Mouse (Mus musculus) brain, embryonic 18.5 days (tissue): ENCODE results near the gene Col19a1.

Experiments used
- DNase-seq: peaks from one replicate; pipeline ENCODE4 v3.0.0-alpha.2; 2012; ENCODE audit warnings: low read depth, low spot score

The Col19a1 gene

DNA sequence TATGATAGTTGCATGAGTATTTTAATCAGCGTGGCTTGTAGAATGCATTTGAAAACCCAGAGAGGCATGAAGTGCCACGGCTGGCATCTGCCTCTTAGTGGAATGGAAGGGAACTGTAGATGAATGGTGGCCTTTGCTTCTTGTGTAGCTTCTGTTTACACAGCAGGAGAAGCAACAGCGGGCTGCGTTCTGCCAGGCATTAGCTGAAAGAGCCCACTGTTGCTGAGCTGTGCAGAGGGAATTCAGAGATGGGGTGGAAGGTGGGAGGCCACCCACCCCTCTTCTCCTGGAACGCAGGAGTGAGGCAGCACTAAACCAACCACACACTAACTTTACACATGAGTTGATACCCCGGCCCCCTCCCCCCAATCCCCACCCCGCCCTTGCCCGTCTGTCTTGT, 356.8 kb downstream of the Col19a1 start:
- DNase-seq: no peak

GRCm38 (mm10) chr1:24229552-24229951, 357.7 kb downstream of the Col19a1 start:
- no peak for DNase-seq

GRCm38 (mm10) chr1:24226941-24227711, 360.1 kb downstream of the Col19a1 start:
- no peak for DNase-seq

DNA sequence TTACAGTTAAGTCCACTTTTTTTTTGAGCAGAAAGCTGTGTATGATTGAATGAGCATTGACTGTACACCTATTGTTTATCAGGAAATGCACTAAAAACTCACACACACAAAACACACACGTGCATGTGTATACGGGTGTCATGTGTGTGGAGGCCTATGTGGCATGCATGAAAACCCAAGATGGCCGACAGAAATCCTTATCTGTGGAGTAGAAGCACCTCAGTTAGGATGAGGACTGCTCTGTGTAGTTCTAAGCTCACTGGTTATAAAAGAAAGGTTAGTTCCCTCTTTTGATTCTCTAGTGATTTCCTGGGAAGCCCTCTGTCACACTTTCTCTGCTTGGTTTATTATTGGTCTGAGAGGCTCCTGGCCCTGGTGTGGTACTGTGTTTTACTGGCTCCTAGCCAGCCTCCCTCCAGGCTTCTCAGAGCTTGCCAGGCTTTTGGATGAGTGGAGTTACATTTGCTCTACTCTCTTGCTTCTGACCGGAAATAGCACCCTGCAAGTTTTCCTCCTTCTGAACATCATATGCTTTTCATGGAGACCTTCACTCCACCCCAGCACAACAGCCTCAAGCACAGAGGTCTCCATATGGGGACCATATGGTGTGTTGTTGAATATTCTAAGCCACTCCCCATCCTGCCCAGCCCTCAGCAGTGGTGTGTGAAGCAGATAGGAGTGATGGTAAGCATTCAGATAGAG, 361.3 kb downstream of the Col19a1 start:
- no peak for DNase-seq

- DNase-seq: no peak
Observed at GRCm38 (mm10) chr1:24222981-24223612, 364.2 kb downstream of the Col19a1 start.

DNA sequence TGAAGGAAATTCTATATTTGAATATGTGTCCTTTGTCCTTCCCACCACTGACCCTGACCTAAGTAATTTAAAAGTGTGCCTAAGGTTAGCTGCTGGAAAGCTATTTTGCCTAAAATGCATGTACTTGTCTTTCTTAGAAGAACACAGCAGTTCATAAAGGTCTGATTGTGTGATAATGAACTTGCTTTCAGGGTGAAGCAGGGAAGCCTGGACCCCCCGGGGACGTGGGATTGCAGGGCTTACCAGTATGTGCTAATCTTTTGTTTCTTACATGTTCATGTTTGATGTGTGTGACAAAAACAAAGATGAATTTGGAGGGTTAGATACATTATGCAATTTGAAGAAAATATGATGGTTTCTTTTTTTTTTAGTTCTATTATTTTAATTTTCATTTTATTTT, 365.0 kb downstream of the Col19a1 start:
- DNase-seq: no peak

DNA sequence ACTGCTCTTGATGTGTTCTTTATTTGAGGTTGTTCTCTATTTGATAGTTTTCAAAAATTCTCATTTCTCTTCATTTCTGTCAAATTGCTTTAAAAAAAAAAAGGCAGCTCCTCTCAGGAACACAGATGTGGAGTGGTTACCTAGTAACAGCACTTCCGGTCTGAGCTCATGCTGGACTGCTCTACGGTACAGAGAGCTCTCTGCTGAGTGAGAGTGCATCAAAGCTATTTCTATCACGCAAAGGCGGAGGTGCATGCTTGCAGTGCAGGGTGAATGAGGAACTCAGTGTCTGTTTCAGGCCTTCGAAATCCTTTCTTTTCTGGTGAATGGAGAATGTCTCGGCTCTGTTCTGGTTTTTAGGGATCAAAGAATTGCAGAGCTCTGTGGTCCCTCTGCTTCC, 368.2 kb downstream of the Col19a1 start:
- no peak for DNase-seq
